In genomic region chr13:111943392-111944088, GRCm38 (mm10) we compare ENCODE assay signal across 11 mouse cellular contexts.
A peak's percentile ranks its signal among the peaks of the same experiment; 100 is the strongest.
DNase-seq lines count a peak whose midpoint lies in the region; ATAC-seq and TF ChIP-seq lines count a peak whose summit lies in the region.
"Had no signal": no experiment of that assay in that cellular context is flagged by ENCODE, and none has a peak within 500 bp of the region (broad histone marks: within the 10 kb centered on the region; RNA-seq: fewer than 3 reads in every experiment).

No protein-coding gene starts in this region.

- TF ChIP-seq CTCF in brain, embryonic 14.5 days (IDR thresholded peaks at IDR 0.05; ENCODE audit: borderline replicate concordance, extremely low read depth, insufficient read depth, insufficient read length) = no peak

- no peak overlapping the region for H3K4me3 ChIP-seq in forebrain, embryonic 10.5 days
- no peak overlapping the region for H3K4me3 ChIP-seq in forebrain, embryonic 15.5 days
- H3K4me3 ChIP-seq in lung, embryonic 16.5 days (ENCODE audit: low read length) = no peak overlapping the region
- no peak overlapping the region for H3K4me3 ChIP-seq in limb, embryonic 14.5 days (replicated peaks; ENCODE audit: low read length)
- H3K4me3 ChIP-seq: myocyte had no signal

- peaks cover 14% of the 10 kb centered on the region for H3K4me1 ChIP-seq in forebrain, embryonic 10.5 days
- H3K4me1 ChIP-seq in forebrain, embryonic 15.5 days = peaks cover 6% of the 10 kb centered on the region; the same call in 1 of the 2 replicates
- peaks cover 23% of the 10 kb centered on the region for H3K4me1 ChIP-seq in lung, embryonic 16.5 days (replicated peaks; ENCODE audit: control insufficient read depth, insufficient read depth, low read length)
- peaks cover 9% of the 10 kb centered on the region for H3K4me1 ChIP-seq in limb, embryonic 14.5 days (ENCODE audit: control insufficient read depth, insufficient read depth, low read length)

- no peak for TF ChIP-seq POLR2A in brain, embryonic 14.5 days (IDR thresholded peaks at IDR 0.05; ENCODE audit: borderline replicate concordance, extremely low read depth, insufficient read depth, insufficient read length, poor library complexity, severe bottlenecking)
- TF ChIP-seq POLR2A in limb, embryonic 14.5 days (IDR thresholded peaks at IDR 0.05; ENCODE audit: borderline replicate concordance, extremely low read depth, insufficient read depth, insufficient read length) = no peak

- no peaks in the 10 kb centered on the region for H3K36me3 ChIP-seq in forebrain, embryonic 10.5 days (replicated peaks)
- no peaks in the 10 kb centered on the region for H3K36me3 ChIP-seq in forebrain, embryonic 15.5 days
- no peaks in the 10 kb centered on the region for H3K36me3 ChIP-seq in lung, embryonic 16.5 days (ENCODE audit: control insufficient read depth, insufficient read depth, low read length)
- no peaks in the 10 kb centered on the region for H3K36me3 ChIP-seq in limb, embryonic 14.5 days (ENCODE audit: control insufficient read depth, insufficient read depth, low read length)

- H3K9me3 ChIP-seq in forebrain, embryonic 10.5 days = no peaks in the 10 kb centered on the region
- H3K9me3 ChIP-seq in forebrain, embryonic 15.5 days = no peaks in the 10 kb centered on the region
- no peaks in the 10 kb centered on the region for H3K9me3 ChIP-seq in lung, embryonic 16.5 days (ENCODE audit: control insufficient read depth, low read length)
- H3K9me3 ChIP-seq in limb, embryonic 14.5 days (ENCODE audit: control insufficient read depth, low read length) = no peaks in the 10 kb centered on the region; the same call in 1 of the 2 replicates

- ATAC-seq in forebrain, embryonic 15.5 days (replicated peaks) = no peak; the same call in 1 of the 2 replicates
- ATAC-seq in lung, embryonic 16.5 days (ENCODE audit: low read depth) = no peak
- no peak; the same call in 1 of the 2 replicates for ATAC-seq in limb, embryonic 14.5 days (ENCODE audit: low FRiP score, low read depth)

- DNase-seq in forebrain, embryonic 10.5 days (ENCODE audit: extremely low spot score, low spot score) = no peak
- no peak for DNase-seq in lung, postnatal 25 days (ENCODE audit: low spot score)
- peak; percentile 39 for DNase-seq in brain, embryonic 14.5 days (ENCODE audit: low read depth)
- DNase-seq in limb, embryonic 14.5 days (ENCODE audit: low spot score) = no peak
- DNase-seq in thymus, postnatal 4 days = no peak
- no peak for DNase-seq in heart, adult 11 months
- DNase-seq: right cerebral cortex, adult 18-20 months had no signal

- no peak overlapping the region for H3K9ac ChIP-seq in forebrain, embryonic 15.5 days (replicated peaks)
- H3K9ac ChIP-seq in lung, embryonic 16.5 days (ENCODE audit: low read length) = peak overlapping the region; percentile 29; the same call in 1 of the 2 replicates
- H3K9ac ChIP-seq in limb, embryonic 14.5 days (ENCODE audit: low read depth, low read length, severe bottlenecking) = no peak overlapping the region
- H3K9ac ChIP-seq: lung, embryonic 14.5 days had no signal

- peak overlapping the region; percentile 56 for H3K27ac ChIP-seq in forebrain, embryonic 10.5 days
- H3K27ac ChIP-seq in forebrain, embryonic 15.5 days (replicated peaks) = no peak overlapping the region
- H3K27ac ChIP-seq in lung, embryonic 16.5 days (ENCODE audit: low read length) = no peak overlapping the region
- peak overlapping the region; percentile 58 for H3K27ac ChIP-seq in limb, embryonic 14.5 days (replicated peaks; ENCODE audit: low read depth, low read length)

- H3K4me2 ChIP-seq in forebrain, embryonic 15.5 days (replicated peaks) = no peak overlapping the region
- no peak overlapping the region for H3K4me2 ChIP-seq in lung, embryonic 16.5 days (ENCODE audit: low read depth, low read length)
- H3K4me2 ChIP-seq in limb, embryonic 14.5 days (replicated peaks; ENCODE audit: low read depth, low read length, severe bottlenecking) = no peak overlapping the region; the same call in 1 of the 2 replicates
- H3K4me2 ChIP-seq: lung, embryonic 14.5 days had no signal

- peaks cover 8% of the 10 kb centered on the region; the same call in 1 of the 2 replicates for H3K27me3 ChIP-seq in forebrain, embryonic 10.5 days (ENCODE audit: poor library complexity, severe bottlenecking)
- H3K27me3 ChIP-seq in forebrain, embryonic 15.5 days = no peaks in the 10 kb centered on the region
- no peaks in the 10 kb centered on the region for H3K27me3 ChIP-seq in lung, embryonic 16.5 days (ENCODE audit: control insufficient read depth, insufficient read depth, low read depth, low read length)
- no peaks in the 10 kb centered on the region for H3K27me3 ChIP-seq in limb, embryonic 14.5 days (ENCODE audit: control insufficient read depth, insufficient read depth, low read length)

- 69% methylated on average over 15 of the region's 15 CpGs for WGBS in forebrain, embryonic 10.5 days
- 55% methylated on average over 15 of the region's 15 CpGs for whole genome bisulfite sequencing in forebrain, embryonic 15.5 days
- WGBS in lung, embryonic 16.5 days = 47% methylated on average over 15 of the region's 15 CpGs
- WGBS in limb, embryonic 14.5 days = 59% methylated on average over 15 of the region's 15 CpGs

Comparison
In these comparisons a context has a peak if more than half of its experiments do, and no peak if none do; other contexts are left out.
1. H3K27ac ChIP-seq: peak in forebrain, embryonic 10.5 days (single experiment) and limb, embryonic 14.5 days (single experiment); none in forebrain, embryonic 15.5 days (single experiment) and lung, embryonic 16.5 days (single experiment).